Mouse (Mus musculus) liver, postnatal 0 days (tissue): ENCODE results near the gene Ptdss2. TPM values are rescaled to one million over a fixed set of nuclear protein-coding genes. Genes with fewer than 3 reads are reported as not detected.

Experiments
- ATAC-seq: fragments of 200-750 bp; cut with Nextera tagmentation; 2 replicates; pipeline ENCODE4 v1.8.0; 2017; ENCODE audit warnings: mild to moderate bottlenecking, moderate library complexity
- DNase-seq: peaks from one replicate; pipeline ENCODE4 v3.0.0-alpha.2; 2016
- H3K27ac ChIP-seq: fragments of 300-500 bp; sonication (generic); 2 replicates; pipeline ENCODE4 v1.5.1; 2014; ENCODE audit warnings: antibody characterized with exemption, moderate library complexity, mild to moderate bottlenecking, low read depth
- H3K27me3 ChIP-seq: fragments of 300-500 bp; sonication (generic); 2 replicates; pipeline ENCODE4 v1.6.1; 2014; ENCODE audit warnings: low read length, control low read depth, mixed read lengths; ENCODE audit not compliant: insufficient read depth
- H3K36me3 ChIP-seq: fragments of 300-500 bp; sonication (generic); replicated peaks from 2 replicates; pipeline ENCODE4 v1.6.1; 2014; ENCODE audit warnings: mild to moderate bottlenecking, control low read depth, low read length, moderate library complexity, mixed read lengths; ENCODE audit not compliant: insufficient read depth
- H3K4me1 ChIP-seq: fragments of 300-500 bp; sonication (generic); 2 replicates; pipeline ENCODE4 v1.6.1; 2014; ENCODE audit warnings: antibody characterized with exemption, mild to moderate bottlenecking, control low read depth; ENCODE audit not compliant: insufficient read depth
- H3K4me2 ChIP-seq: fragments of 300-500 bp; sonication (generic); 2 replicates; pipeline ENCODE4 v1.6.1; 2014; ENCODE audit warnings: low read depth, mild to moderate bottlenecking, low read length, moderate library complexity, mixed read lengths
- H3K4me3 ChIP-seq: fragments of 300-500 bp; sonication (generic); 2 replicates; pipeline ENCODE4 v1.5.1; 2014; ENCODE audit warnings: low read depth, low read length
- H3K9ac ChIP-seq: fragments of 300-500 bp; sonication (generic); replicated peaks from 2 replicates; pipeline ENCODE4 v1.6.1; 2014; ENCODE audit warnings: mild to moderate bottlenecking, moderate library complexity
- H3K9me3 ChIP-seq: fragments of 300-500 bp; sonication (generic); 2 replicates; pipeline ENCODE4 v1.6.1; 2016; ENCODE audit warnings: mild to moderate bottlenecking, control low read depth, low read length, mixed read lengths
- CTCF ChIP-seq: sonication (generic); IDR thresholded peaks from 2 replicates; pipeline ENCODE4 v1.5.1; 2016; ENCODE audit warnings: antibody characterized with exemption, low read depth
- EP300 ChIP-seq: IDR thresholded peaks from 2 replicates; pipeline ENCODE4 v1.6.1; 2016; ENCODE audit warnings: antibody characterized with exemption, low read depth, mild to moderate bottlenecking
- WGBS: fragments of 180-500 bp; shearing (Covaris S2); extraction: QIAGEN DNeasy Blood & Tissue Kit; methylation state at CpG from one replicate; pipeline ENCODE4 v1.1.7; 2014; ENCODE audit not compliant: insufficient replicate concordance; 5-methylcytosine and 5-hydroxymethylcytosine counted together
- polyA plus RNA-seq: library from polyadenylated mRNA; unstranded; fragments of >200 nt; fragmentation: Nextera tagmentation; extraction: Ambion mirVana; gene quantifications from 2 replicates; pipeline ENCODE4 v1.2.1, GENCODE M21; 2015

Gene Ptdss2
- polyA plus RNA-seq, 1 experiment from 2014 or later, result 71.0 TPM

- no peaks in the 10 kb centered on the region for H3K36me3 ChIP-seq
- H3K4me3 ChIP-seq, result peak overlapping the region; percentile 18
- peaks cover 3% of the 10 kb centered on the region; the same call in 1 of the 2 replicates for H3K27me3 ChIP-seq
- H3K4me1 ChIP-seq, result peaks cover 51% of the 10 kb centered on the region
- WGBS, result 16% methylated on average over 6 of the region's 6 CpGs
- H3K27ac ChIP-seq, result peak overlapping the region; percentile 84
- peak overlapping the region; percentile 47 for H3K9ac ChIP-seq
- H3K9me3 ChIP-seq, result no peaks in the 10 kb centered on the region
- H3K4me2 ChIP-seq, result peak overlapping the region; percentile 58
- TF ChIP-seq CTCF (peak; percentile 44), EP300 (no peak)
- DNase-seq, result peak; percentile 81
- ATAC-seq, result peak; percentile 22
Observed at GRCm38 (mm10) chr7:141096649-141097056, 25.5 kb upstream of the Ptdss2 start.

GRCm38 (mm10) chr7:141097177-141097576 is 25.0 kb upstream of the Ptdss2 start:
- H3K4me2 ChIP-seq, result peak overlapping the region; percentile 58
- H3K9ac ChIP-seq, result no peak overlapping the region
- H3K27me3 ChIP-seq, result peaks cover 3% of the 10 kb centered on the region; the same call in 1 of the 2 replicates
- no peaks in the 10 kb centered on the region for H3K9me3 ChIP-seq
- ATAC-seq (no peak), DNase-seq (no peak)
- H3K4me1 ChIP-seq, result peaks cover 48% of the 10 kb centered on the region
- peak overlapping the region; percentile 84; the same call in 1 of the 2 replicates for H3K27ac ChIP-seq
- no peak overlapping the region for H3K4me3 ChIP-seq
- TF ChIP-seq EP300, result no peak
- TF ChIP-seq CTCF, result no peak
- 65% methylated on average over 5 of the region's 5 CpGs for WGBS
- H3K36me3 ChIP-seq, result no peaks in the 10 kb centered on the region

- Histone ChIP-seq H3K27ac (peak within 1 kb of the TSS; percentile 48; the same call in 1 of the 2 replicates), H3K4me1 (peaks cover 40% of the 10 kb centered on the region), H3K9ac (peak within 1 kb of the TSS; percentile 58), H3K27me3 (peaks cover 3% of the 10 kb centered on the region; the same call in 1 of the 2 replicates), H3K9me3 (no peaks in the 10 kb centered on the region), H3K36me3 (no peaks in the 10 kb centered on the region), H3K4me3 (peak within 1 kb of the TSS; percentile 56), H3K4me2 (peak within 1 kb of the TSS; percentile 87)
- 2% methylated on average over 56 of the region's 56 CpGs for WGBS
- peak; percentile 64 for DNase-seq
- TF ChIP-seq CTCF (no peak), EP300 (no peak)
- ATAC-seq, result peak; percentile 41
Observed at GRCm38 (mm10) chr7:141099911-141100691, 22.1 kb upstream of the Ptdss2 start, which contains the start of gene Sigirr. Gene Sigirr, minus strand, starts transcription at chr7:141100572.

- Histone ChIP-seq H3K27ac (no peak overlapping the region), H3K9me3 (no peaks in the 10 kb centered on the region), H3K4me2 (no peak overlapping the region), H3K27me3 (peaks cover 3% of the 10 kb centered on the region; the same call in 1 of the 2 replicates), H3K4me1 (peaks cover 19% of the 10 kb centered on the region), H3K9ac (no peak overlapping the region), H3K4me3 (no peak overlapping the region), H3K36me3 (no peaks in the 10 kb centered on the region)
- WGBS, result 52% methylated on average over 3 of the region's 3 CpGs
- DNase-seq, result no peak
- no peak for ATAC-seq
- TF ChIP-seq EP300 (no peak), CTCF (no peak)
Observed at GRCm38 (mm10) chr7:141103161-141103560, 19.0 kb upstream of the Ptdss2 start.

- H3K4me2 ChIP-seq, result no peak overlapping the region
- H3K9ac ChIP-seq, result no peak overlapping the region
- 75% methylated on average over 9 of the region's 9 CpGs for WGBS
- no peak for TF ChIP-seq EP300
- no peak for TF ChIP-seq CTCF
- DNase-seq (peak; percentile 44), ATAC-seq (peak; percentile 64; the same call in 1 of the 2 replicates)
- no peak overlapping the region for H3K27ac ChIP-seq
- H3K4me1 ChIP-seq, result peaks cover 21% of the 10 kb centered on the region
- H3K4me3 ChIP-seq, result no peak overlapping the region
- no peaks in the 10 kb centered on the region for H3K27me3 ChIP-seq
- no peaks in the 10 kb centered on the region for H3K36me3 ChIP-seq
- no peaks in the 10 kb centered on the region for H3K9me3 ChIP-seq
Observed at GRCm38 (mm10) chr7:141115874-141116273, 6.3 kb upstream of the Ptdss2 start.

- Histone ChIP-seq H3K4me1 (peaks cover 34% of the 10 kb centered on the region), H3K4me3 (no peak within 1 kb of the TSS), H3K4me2 (no peak within 1 kb of the TSS), H3K36me3 (no peaks in the 10 kb centered on the region), H3K27me3 (no peaks in the 10 kb centered on the region), H3K9ac (no peak within 1 kb of the TSS), H3K27ac (no peak within 1 kb of the TSS), H3K9me3 (no peaks in the 10 kb centered on the region)
- ATAC-seq (no peak), DNase-seq (no peak)
- TF ChIP-seq CTCF, result no peak
- no peak for TF ChIP-seq EP300
- 39% methylated on average over 9 of the region's 9 CpGs for WGBS
Observed at GRCm38 (mm10) chr7:141117636-141118035, 4.5 kb upstream of the Ptdss2 start, which contains the start of gene Ano9. Gene Ano9, minus strand, starts transcription at chr7:141117806.
